Mouse (Mus musculus) heart, adult 11 months (tissue): ENCODE measurements around the gene Socs5.

ENCODE experiments used
- DNase-seq: peaks from one replicate; pipeline ENCODE4 v3.0.0; 2022

Gene Socs5

DNA sequence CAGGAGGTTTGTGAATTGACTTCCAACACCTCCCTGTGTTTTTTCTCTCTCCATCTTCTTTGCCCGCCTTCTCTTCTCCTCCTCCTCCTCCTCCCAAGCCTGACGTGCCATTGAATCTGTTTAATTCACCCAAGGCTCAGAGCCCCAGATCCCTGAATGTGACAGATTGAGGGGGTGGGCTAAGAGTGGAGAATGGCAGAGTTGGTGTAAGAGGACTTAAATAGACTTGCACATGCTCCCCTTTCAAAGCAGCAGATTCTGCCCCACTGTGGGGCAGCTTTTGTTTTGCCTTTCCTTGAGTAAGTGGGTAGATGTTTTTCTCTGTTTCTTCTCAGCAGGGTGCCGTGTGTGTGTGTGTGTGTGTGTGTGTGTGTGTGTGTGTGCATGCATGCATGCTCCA lies 61.6 kb downstream of the Socs5 start:
- no peak for DNase-seq

DNA sequence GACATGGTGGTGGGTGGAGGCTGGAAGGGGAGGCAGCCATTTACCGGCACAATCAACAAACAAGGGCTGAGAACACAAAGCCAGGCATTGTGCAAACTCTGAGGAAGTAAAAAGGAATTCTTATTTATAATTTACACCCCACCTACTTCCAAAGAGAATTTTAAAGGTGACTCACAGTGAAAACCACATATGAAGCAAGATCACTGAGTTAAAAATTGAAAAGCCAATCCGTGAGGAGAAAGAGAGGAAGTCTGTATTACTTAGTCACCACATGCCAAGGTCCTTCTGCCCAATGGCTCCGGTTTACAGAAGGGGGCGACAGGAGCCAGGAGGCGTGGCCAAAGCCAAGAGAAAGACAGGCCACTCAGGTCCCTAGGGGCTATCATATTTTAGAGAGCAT lies 62.9 kb downstream of the Socs5 start:
- DNase-seq, result no peak

DNA sequence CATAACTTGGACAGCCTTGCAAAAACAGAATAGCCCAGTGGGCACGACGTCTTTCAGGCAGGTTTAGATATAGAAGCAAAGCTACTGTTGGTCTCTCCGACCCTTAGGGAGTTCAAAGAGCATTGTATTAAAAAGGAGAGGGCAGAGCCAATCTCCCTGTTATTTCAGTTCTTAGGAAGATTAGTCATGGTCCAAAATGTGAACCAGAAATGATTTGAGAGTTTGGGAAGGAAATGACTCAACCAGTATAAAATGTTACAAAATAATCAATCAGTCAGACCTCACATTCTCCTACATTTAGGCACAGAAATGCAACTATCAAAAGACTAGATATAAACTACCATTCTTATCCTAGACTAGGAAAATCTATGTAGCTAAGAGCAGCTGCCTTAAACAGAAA lies 64.6 kb downstream of the Socs5 start:
- DNase-seq, result no peak

DNA sequence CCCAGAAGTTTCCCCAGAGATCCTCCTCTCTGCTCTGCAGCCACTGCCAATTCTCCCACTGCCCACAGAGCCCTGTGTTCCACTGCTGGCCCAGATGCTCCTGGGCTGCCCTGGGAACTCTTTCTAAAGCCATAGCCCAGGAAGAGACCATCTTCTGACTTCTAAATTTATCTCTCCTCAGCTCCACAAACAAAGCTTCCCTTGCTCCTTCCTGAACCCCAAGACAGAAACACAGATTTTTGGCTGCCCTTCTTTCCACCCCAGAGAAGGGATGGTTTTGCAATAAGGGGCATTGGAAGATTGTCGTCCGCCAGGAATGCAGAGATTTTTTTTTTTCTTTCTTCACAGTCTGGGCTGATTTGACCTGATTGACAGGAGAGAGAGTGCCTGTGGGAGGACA lies 66.5 kb downstream of the Socs5 start:
- peak; percentile 96 for DNase-seq

DNA sequence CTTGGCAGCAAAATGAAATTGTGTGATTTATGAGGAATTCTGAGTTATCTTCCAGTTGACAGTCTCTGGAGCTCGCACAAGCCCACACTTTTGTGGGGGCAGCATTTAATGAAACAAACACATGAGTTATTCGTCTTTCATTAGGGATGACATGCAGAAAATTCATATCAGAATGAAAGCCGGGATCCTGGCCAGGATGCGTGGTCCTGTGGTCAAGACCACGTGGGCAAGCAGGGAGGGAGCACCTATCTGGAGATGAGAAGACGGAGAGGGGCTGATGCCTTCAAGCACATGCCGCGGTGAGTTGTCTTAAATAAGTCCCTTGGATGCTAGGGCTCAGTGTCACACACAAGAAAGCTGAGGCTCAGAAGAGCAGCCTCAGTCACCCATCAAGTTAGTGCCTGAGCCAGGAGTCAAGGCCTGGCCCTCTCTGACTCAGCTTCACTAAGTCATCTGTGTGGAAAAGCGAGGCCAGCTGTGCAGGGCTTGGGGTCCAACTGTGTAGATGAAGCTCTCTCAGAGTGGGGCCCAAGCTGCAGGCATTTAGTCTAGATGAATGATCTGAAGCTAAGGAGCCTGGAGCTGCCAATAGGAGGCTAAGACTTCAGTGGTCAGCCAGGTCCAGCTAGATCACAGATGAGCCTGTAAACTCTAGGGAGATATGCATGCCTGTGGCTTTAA lies 67.3 kb downstream of the Socs5 start:
- DNase-seq, result peak; percentile 97

DNA sequence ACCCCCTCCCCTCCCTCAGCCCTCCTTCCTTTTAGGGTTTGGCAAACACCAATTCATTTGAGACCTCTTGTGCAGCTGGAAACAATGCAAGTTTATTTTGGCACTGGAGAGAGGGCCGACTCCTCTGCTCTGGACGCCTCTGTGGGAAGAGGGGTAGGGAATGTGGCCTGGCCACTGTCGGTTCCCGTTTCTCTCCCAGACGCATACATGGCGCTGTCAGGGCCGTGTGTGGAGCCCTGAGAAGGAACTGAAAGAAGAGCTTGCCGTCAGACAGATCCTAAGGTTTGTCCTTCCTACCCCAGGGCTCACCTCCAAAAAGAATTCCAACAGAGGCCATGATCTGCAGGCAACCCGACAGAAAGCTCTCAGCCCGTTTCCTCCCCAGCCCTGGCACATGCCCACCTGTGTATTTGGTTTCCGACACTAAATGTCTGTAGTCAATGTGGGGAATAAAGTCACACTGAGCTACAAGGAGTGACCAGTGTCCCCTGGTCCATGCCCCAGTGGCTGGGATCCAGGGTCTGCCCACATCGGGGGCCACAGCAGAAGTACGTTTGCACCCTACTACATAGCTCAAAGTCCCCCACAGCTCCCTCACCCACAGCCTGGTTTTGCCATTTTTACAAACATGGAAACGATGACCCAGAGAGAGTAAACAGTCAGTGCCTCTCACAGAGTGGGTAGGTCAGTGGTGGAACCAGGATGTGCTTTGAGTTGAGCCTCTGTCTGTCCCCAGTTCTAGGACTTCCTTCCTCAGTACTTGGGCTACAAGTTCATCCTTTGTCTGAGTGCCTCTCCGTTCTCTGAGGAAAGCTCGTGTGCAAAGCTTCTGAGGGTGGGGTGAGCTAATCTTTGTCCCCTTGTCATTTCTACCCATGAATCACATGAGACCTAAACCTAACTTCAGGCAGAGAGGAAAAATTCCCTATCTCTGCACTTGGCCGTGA lies 68.9 kb downstream of the Socs5 start:
- DNase-seq, result peak; percentile 98

DNA sequence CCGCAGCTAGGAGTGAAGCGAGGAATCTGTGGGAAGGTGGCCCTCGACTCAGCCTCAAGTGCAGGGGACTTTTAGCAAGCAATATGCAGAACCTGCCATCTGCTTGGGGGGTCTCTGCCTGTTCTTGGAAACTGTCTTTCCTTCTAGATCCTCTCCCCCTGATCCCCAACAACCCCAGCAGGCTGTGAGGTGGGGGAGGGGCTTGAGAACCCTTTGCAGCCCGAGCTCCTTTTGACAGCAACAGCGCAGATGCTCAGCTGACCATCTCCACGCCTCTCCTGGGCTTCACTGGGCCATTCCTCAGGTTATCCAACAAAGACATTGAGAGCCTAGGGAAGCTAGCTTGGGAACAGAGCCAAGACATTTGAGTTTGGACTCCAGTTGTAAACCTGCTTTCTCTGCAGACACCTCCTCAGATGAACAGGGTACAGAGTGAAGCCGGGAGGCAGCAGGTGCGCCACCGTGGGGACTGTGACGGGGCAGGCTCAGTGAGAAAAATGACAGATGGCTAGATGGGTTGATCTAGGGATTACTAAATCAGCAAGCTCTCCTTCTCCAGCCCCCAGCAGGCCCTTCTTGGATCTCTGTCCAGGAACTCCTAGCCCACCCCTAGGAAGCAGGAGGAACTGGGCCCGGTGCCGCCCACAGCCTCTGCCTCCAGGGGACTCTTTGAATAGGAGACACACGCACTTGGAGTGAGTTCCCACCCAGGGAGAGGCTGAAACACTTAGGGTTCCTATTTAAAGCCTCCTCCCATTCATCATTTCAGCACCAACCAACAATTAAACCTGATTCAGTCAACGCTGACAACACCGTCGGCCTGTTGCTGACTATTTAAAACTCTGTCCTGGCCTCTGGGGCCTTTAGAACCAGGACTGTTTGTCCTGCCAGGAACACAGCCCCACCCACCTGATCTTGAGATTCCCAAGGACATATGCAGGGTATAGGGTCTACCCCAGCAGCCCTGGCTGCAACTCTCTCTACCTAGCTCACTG lies 71.4 kb downstream of the Socs5 start:
- DNase-seq, result peak; percentile 98

DNA sequence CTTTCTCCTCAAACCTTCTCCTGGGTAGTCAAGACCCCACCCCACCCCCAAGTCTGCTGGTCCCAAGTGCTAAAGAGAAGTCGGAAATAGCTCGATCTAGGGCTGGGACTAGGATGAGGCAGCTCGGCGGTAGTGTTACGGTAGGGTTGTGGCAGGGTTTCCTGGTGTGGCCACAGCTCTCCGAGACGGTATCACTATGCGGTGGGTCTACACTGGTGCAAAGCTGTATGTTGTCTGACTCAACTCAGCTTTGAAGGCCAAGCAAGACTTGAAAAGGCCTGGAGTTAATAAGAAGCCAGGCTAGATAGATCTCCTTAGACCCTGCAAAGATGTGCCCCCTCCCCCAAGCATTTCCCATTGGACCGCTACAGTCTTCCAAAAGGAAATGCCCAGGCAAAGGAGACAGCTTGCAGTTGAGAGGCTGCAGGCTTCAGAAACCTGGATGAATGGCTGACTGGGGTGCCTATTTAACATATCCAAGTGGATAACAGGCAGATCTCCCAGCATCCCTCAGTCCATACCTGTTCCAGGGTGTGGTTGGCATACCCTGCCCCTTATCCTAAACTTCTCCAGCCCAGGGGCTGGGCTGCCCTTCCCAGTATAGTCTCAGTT lies 72.6 kb downstream of the Socs5 start:
- no peak for DNase-seq

DNA sequence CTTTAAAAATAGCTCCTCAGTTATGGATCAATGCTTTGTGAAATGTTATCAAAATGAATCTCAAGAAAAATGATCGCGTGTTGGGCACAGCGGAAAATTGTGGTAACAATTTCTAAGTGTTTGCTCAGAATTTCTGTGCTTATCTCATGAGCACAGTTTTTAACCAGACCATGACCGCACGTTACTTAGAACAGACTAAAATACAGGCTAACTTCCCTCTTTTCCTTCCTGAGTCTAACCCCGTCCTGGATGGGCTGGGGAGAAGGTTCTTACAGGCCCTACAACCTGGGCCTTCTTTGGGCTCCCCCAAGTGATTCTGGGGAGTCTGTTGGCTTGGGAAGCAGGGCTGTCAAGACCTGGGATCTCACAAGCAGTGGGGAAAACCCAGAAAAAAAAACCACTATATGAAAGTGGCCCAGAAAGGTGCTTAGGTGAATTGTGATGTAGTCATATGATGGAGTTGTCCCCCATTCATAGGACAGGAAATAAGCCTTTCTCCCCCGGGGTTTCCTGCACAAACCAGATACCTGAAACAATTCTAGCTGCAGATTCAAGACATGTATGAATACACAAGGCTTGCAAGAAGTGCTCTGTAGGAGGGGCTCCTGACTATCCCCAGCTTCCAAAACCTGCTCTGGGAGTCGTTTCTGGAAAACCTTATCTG lies 74.3 kb downstream of the Socs5 start:
- DNase-seq, result no peak

DNA sequence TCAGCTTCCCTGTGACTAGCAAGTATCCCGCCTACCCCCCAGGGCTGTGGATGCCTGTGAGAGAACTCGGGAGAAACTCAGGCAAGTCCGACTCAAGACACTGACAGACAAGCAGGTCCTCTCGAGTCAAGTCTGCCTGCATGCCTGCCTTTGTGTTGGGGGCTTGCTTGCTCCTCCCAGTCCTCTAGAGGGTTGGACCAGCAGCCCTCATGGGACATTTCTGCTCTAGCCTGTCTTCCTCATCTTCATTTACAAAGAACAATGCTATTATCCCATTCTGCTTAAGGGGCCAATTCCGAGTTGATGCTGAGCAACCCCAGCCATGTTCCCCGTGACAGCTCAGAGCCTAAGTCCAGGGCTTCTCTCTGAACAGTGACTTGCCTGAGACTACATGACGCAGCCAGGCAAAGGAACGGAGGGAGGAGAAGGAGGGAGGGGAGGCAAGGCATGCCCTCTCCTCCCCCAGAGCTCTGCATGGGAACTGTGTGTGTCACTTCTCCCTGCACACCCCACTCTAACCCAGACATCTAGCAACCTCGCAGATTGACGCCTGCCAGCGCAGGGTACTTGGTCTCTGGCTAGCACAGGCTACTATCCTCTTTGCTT lies 78.1 kb downstream of the Socs5 start:
- peak; percentile 86 for DNase-seq

DNA sequence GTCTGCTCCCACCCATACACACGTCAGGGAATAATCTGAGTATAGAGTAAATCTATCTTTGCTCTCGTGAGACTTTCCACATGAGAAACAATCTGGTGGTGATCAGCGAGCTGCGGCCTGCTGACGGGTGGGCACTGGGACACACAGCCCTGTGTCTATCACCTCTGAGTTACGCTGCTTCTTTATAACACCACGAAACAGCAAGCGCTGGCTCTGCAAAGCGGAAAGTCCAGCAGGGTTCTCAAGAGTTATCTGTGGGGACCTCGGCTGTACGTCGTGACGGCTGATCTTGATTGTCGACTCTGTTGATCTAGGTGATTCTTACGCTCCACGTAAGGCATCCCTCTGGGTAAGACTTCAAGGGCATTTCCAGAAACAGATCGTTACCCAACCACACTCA lies 79.5 kb downstream of the Socs5 start:
- DNase-seq, result peak; percentile 89
